Mouse (Mus musculus) embryo, embryonic 9.5 days (tissue): Measurements from ENCODE around the gene Adam19.
A peak's percentile ranks its signal among the peaks of the same experiment; 100 is the strongest.

Experiments used
- DNase-seq: peaks from one replicate; pipeline ENCODE4 v3.0.0-alpha.2; 2017; ENCODE audit errors: extremely low spot score

Gene Adam19

GRCm38 (mm10) chr11:46054911-46055895, 589 bp upstream of the Adam19 start:
- peak; percentile 32 for DNase-seq

- DNase-seq, result peak; percentile 46
These were observed 1.1 kb downstream of the Adam19 start for GRCm38 (mm10) chr11:46056770-46057411.

GRCm38 (mm10) chr11:46058011-46058410, 2.2 kb downstream of the Adam19 start:
- no peak for DNase-seq

- no peak for DNase-seq
These were observed 3.1 kb downstream of the Adam19 start for GRCm38 (mm10) chr11:46058916-46059315.

GRCm38 (mm10) chr11:46059887-46060650, 4.3 kb downstream of the Adam19 start:
- no peak for DNase-seq

GRCm38 (mm10) chr11:46060651-46061020, 4.8 kb downstream of the Adam19 start:
- DNase-seq, result no peak

GRCm38 (mm10) chr11:46061776-46062445, 6.1 kb downstream of the Adam19 start:
- DNase-seq, result no peak

- no peak for DNase-seq
These were observed 6.8 kb downstream of the Adam19 start for GRCm38 (mm10) chr11:46062569-46062968.

GRCm38 (mm10) chr11:46062993-46063731, 7.4 kb downstream of the Adam19 start:
- DNase-seq, result no peak

GRCm38 (mm10) chr11:46064767-46065166, 9.0 kb downstream of the Adam19 start:
- no peak for DNase-seq

- peak; percentile 36 for DNase-seq
These were observed 9.6 kb downstream of the Adam19 start for GRCm38 (mm10) chr11:46065201-46066011.

- DNase-seq, result no peak
These were observed 11.7 kb downstream of the Adam19 start for GRCm38 (mm10) chr11:46067371-46068060.

- no peak for DNase-seq
These were observed 13.1 kb downstream of the Adam19 start for GRCm38 (mm10) chr11:46068756-46069407.

GRCm38 (mm10) chr11:46069408-46070003, 13.7 kb downstream of the Adam19 start:
- peak; percentile 41 for DNase-seq

- no peak for DNase-seq
These were observed 14.4 kb downstream of the Adam19 start for GRCm38 (mm10) chr11:46070161-46070560.

GRCm38 (mm10) chr11:46070789-46071188, 15.0 kb downstream of the Adam19 start:
- DNase-seq, result no peak

GRCm38 (mm10) chr11:46072466-46073060, 16.8 kb downstream of the Adam19 start:
- no peak for DNase-seq
